Mouse (Mus musculus): ENCODE measurements at regions not wholly inside any gene's neighbourhood (a gene's known extent, or its start where the extent isn't known, plus 50 kb on each side); places are given as distances from the start of the nearest gene placed in this dataset.

DNA sequence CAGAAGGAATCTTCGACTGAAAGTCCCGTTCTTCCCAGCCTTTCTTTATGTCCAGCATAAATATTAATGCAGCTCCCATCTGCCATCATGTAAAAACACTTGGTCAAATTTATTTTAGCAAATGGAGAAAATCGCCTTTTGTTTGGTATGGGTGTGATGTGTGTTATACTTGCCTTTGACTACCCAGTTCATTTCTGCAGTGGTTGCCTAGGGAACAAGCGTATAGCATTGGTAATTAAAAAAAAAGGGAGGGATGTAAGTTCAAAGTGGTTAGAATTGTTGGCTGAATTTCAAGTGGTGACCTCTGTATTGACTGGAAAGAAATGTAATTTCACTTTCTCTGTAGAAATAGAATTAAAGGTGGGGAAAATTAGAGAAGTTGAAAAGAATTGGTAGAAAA, 75.6 kb upstream of the Lcorl start:
- Histone ChIP-seq H3K27me3 (ENCODE audit: control insufficient read depth, insufficient read depth, low read length) (no peaks in the 10 kb centered on the region), H3K4me1 (ENCODE audit: control insufficient read depth, insufficient read depth, low read length) (no peaks in the 10 kb centered on the region), H3K4me2 (ENCODE audit: low read depth, severe bottlenecking) (no peak overlapping the region), H3K36me3 (ENCODE audit: control insufficient read depth, insufficient read depth, low read length) (no peaks in the 10 kb centered on the region), H3K9ac (ENCODE audit: low read length) (no peak overlapping the region), H3K4me3 (ENCODE audit: low read depth, low read length) (no peak overlapping the region), H3K9me3 (ENCODE audit: control insufficient read depth, low read length) (no peaks in the 10 kb centered on the region), H3K27ac (replicated peaks; ENCODE audit: low read depth, low read length) (no peak overlapping the region)
- ATAC-seq (ENCODE audit: insufficient number of reproducible peaks, low FRiP score, low TSS enrichment, low read depth) = no peak
- 87% methylated on average over 4 of the region's 4 CpGs for WGBS
- DNase-seq (ENCODE audit: low spot score) = no peak

DNA sequence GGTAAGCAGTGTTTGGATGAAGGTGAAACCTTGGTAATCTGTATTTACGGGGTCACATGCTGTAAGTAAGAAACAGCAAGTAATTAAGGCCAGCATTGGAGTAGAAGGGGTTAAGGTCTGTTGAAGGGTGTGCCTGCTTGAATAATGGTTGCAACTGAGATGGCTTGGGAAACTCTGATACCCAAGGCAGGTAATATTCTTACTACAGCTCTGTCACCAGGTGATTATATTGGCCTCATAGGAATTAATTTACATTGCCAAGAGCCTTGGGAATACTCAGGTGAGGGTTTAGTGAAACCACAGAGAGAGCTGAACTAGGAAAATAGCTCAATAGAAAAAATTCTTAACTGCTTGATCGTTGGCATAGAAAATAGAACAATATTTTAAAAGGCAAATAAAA, 73.8 kb upstream of the Lcorl start:
- Histone ChIP-seq H3K4me2 (ENCODE audit: low read depth, severe bottlenecking) (no peak overlapping the region), H3K4me1 (ENCODE audit: control insufficient read depth, insufficient read depth, low read length) (no peaks in the 10 kb centered on the region), H3K27me3 (ENCODE audit: control insufficient read depth, insufficient read depth, low read length) (no peaks in the 10 kb centered on the region), H3K4me3 (ENCODE audit: low read depth, low read length) (no peak overlapping the region), H3K9ac (ENCODE audit: low read length) (no peak overlapping the region), H3K27ac (replicated peaks; ENCODE audit: low read depth, low read length) (no peak overlapping the region), H3K9me3 (ENCODE audit: control insufficient read depth, low read length) (no peaks in the 10 kb centered on the region), H3K36me3 (ENCODE audit: control insufficient read depth, insufficient read depth, low read length) (no peaks in the 10 kb centered on the region)
- ATAC-seq (ENCODE audit: insufficient number of reproducible peaks, low FRiP score, low TSS enrichment, low read depth) (no peak), DNase-seq (ENCODE audit: low spot score) (no peak)
- 83% methylated on average over 2 of the region's 2 CpGs for WGBS

DNA sequence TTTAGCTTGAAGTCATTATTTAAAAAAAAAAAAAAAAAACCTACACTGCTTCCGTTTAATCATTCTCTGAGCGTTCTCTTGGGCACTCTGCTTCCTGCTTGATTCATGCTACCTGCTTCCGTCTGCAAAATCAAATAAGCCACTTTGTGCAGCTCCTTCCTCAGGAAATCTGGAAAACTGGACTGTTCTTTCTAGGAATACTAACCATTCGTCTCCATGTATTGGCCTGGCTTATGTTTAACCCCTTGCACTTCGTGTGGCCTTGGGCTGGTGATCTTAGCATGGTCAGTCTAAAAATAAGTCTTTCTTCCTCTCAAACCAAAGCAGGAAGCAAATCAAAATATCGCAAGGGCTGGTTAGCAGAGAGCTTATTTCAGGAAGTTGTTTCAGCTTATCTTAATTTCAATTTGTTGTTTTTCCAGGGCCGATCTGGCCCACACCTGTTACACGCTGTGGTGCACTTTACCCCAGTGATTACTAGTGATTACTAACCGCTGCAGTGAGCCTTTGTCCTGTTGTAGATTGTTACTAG, 68.5 kb upstream of the Lcorl start:
- Histone ChIP-seq H3K4me3 (ENCODE audit: low read depth, low read length) (no peak overlapping the region), H3K4me1 (ENCODE audit: control insufficient read depth, insufficient read depth, low read length) (no peaks in the 10 kb centered on the region), H3K9ac (ENCODE audit: low read length) (no peak overlapping the region), H3K36me3 (ENCODE audit: control insufficient read depth, insufficient read depth, low read length) (no peaks in the 10 kb centered on the region), H3K4me2 (ENCODE audit: low read depth, severe bottlenecking) (no peak overlapping the region), H3K27ac (replicated peaks; ENCODE audit: low read depth, low read length) (no peak overlapping the region), H3K9me3 (ENCODE audit: control insufficient read depth, low read length) (no peaks in the 10 kb centered on the region), H3K27me3 (ENCODE audit: control insufficient read depth, insufficient read depth, low read length) (no peaks in the 10 kb centered on the region)
- ATAC-seq (ENCODE audit: insufficient number of reproducible peaks, low FRiP score, low TSS enrichment, low read depth) (no peak), DNase-seq (ENCODE audit: low spot score) (no peak)
- WGBS = 72% methylated on average over 9 of the region's 9 CpGs

DNA sequence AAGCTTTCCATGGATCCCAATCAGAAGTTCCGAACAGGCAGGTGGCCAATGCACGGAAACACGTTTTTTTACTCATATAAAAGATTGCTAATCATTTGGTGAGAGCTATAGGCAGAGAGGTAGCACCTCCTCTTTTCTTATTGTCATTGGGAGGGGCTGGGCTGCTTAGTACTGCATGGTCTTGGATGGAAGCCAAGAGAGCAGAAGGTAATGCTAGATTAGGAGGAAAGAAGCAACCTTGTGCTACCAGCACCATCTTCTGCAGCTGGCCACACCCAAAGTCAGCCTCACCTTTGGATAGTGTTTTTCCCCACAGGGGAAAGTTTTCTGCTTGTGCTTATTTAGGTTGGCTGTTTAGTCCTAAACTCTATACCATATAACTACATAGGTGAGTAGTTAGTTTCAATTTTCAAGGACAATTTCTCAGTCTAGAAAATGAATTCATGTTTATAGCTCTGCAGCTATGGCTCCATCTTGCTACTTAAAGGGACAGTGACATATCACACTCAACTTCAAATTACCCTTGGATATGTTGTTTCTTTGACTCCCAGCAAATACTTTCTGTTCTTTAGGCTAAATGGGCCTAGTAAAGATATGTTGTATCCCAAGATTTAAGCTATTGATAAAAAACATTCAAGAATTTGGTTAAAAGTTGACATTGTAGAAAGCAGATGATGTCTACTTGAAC, 66.6 kb upstream of the Lcorl start:
- no peak for ATAC-seq (ENCODE audit: insufficient number of reproducible peaks, low FRiP score, low TSS enrichment, low read depth)
- no peak overlapping the region for H3K4me3 ChIP-seq (ENCODE audit: low read depth, low read length)

More for the DNA sequence above, 66.6 kb upstream of the Lcorl start:
- no peak for DNase-seq (ENCODE audit: low spot score)
- Histone ChIP-seq H3K27me3 (ENCODE audit: control insufficient read depth, insufficient read depth, low read length) (no peaks in the 10 kb centered on the region), H3K9me3 (ENCODE audit: control insufficient read depth, low read length) (no peaks in the 10 kb centered on the region), H3K4me1 (ENCODE audit: control insufficient read depth, insufficient read depth, low read length) (no peaks in the 10 kb centered on the region), H3K27ac (replicated peaks; ENCODE audit: low read depth, low read length) (no peak overlapping the region), H3K4me2 (ENCODE audit: low read depth, severe bottlenecking) (no peak overlapping the region), H3K36me3 (ENCODE audit: control insufficient read depth, insufficient read depth, low read length) (no peaks in the 10 kb centered on the region), H3K9ac (ENCODE audit: low read length) (no peak overlapping the region)
- 86% methylated on average over 3 of the region's 3 CpGs for whole genome bisulfite sequencing
